Mouse (Mus musculus) liver, embryonic 16.5 days (tissue): ENCODE measurements around the gene Xrra1. TPM values are rescaled to one million over a fixed set of nuclear protein-coding genes. Genes with fewer than 3 reads are reported as not detected.
A peak's percentile ranks its signal among the peaks of the same experiment; 100 is the strongest.

Experiments
- ATAC-seq: fragments of 200-750 bp; cut with Nextera tagmentation; 2 replicates; pipeline ENCODE4 v1.8.0; 2017; ENCODE audit warnings: low read depth, mild to moderate bottlenecking, moderate number of reproducible peaks, moderate library complexity
- H3K27ac ChIP-seq: fragments of 300-500 bp; sonication (generic); 2 replicates; pipeline ENCODE4 v1.5.1; 2014; ENCODE audit warnings: mild to moderate bottlenecking, low read length
- H3K27me3 ChIP-seq: fragments of 300-500 bp; sonication (generic); 2 replicates; pipeline ENCODE4 v1.6.1; 2014; ENCODE audit warnings: low read depth, low read length, mixed read lengths; ENCODE audit not compliant: control insufficient read depth, insufficient read depth
- H3K36me3 ChIP-seq: fragments of 300-500 bp; sonication (generic); 2 replicates; pipeline ENCODE4 v1.6.1; 2014; ENCODE audit warnings: mild to moderate bottlenecking; ENCODE audit not compliant: control insufficient read depth, insufficient read depth
- H3K4me1 ChIP-seq: fragments of 300-500 bp; sonication (generic); 2 replicates; pipeline ENCODE4 v1.6.1; 2014; ENCODE audit warnings: low read depth, low read length, mixed read lengths; ENCODE audit not compliant: control insufficient read depth
- H3K4me2 ChIP-seq: fragments of 300-500 bp; sonication (generic); 2 replicates; pipeline ENCODE4 v1.6.1; 2014; ENCODE audit warnings: low read depth, low read length, mixed read lengths
- H3K4me3 ChIP-seq: fragments of 300-500 bp; sonication (generic); 2 replicates; pipeline ENCODE4 v1.5.1; 2014; ENCODE audit warnings: low read depth, mild to moderate bottlenecking, low read length
- H3K9ac ChIP-seq: fragments of 300-500 bp; sonication (generic); 2 replicates; pipeline ENCODE4 v1.6.1; 2014; ENCODE audit warnings: low read depth, low read length
- H3K9me3 ChIP-seq: fragments of 300-500 bp; sonication (generic); replicated peaks from 2 replicates; pipeline ENCODE4 v1.6.1; 2016; ENCODE audit warnings: low read length; ENCODE audit not compliant: control insufficient read depth
- WGBS: fragments of 180-500 bp; shearing (Covaris S2); extraction: QIAGEN DNeasy Blood & Tissue Kit; methylation state at CpG from one replicate; pipeline ENCODE4 v1.1.7; 2014; ENCODE audit not compliant: insufficient replicate concordance; 5-methylcytosine and 5-hydroxymethylcytosine counted together
- polyA plus RNA-seq: library from polyadenylated mRNA; unstranded; fragments of >200 nt; fragmentation: Nextera tagmentation; extraction: Ambion mirVana; gene quantifications from 2 replicates; pipeline ENCODE4 v1.2.1, GENCODE M21; 2015

Xrra1 gene
- polyA plus RNA-seq, 1 experiment from 2014 or later, result not detected

DNA sequence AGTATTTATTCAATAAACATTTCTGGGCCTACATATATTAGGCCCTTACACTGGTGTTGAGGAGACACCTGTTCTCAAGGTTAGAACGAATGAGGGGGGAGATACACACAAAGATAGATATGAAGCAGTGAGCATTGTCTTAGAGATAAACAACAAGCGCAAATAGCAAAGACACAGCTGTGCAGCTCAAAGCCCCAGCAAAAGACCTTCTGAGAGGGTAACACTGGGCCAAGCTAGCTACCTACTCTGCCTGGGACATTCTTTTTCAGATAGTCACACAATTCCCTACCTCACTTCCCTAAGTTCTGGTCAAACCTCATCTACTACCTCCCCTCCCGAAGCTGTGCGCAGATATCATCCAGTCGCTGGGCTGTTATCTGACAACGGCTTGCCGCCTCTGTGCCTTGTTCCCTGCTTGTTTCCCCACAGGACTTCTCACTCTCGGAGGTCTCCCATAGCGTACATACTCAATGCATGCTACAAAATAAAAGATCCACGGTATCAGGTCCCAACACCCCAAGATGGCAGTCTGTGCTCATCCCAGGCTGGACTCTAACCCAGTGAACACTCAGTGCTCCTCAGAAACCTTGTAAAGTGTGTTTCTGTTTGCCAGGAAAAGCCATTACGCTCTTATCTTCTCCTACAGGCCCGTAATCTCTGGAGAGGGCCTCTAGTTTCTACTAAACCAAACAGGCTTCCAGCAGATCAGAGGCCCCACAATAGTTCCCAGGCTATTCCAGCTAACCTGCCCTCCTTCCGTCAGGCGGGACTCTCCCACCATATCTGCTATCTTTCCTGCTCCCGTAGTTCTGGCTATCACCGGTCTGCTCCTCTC, 34.0 kb upstream of the Xrra1 start:
- Histone ChIP-seq H3K4me3 (peak overlapping the region; percentile 59), H3K9me3 (no peaks in the 10 kb centered on the region)
- peak; percentile 66 for ATAC-seq

DNA sequence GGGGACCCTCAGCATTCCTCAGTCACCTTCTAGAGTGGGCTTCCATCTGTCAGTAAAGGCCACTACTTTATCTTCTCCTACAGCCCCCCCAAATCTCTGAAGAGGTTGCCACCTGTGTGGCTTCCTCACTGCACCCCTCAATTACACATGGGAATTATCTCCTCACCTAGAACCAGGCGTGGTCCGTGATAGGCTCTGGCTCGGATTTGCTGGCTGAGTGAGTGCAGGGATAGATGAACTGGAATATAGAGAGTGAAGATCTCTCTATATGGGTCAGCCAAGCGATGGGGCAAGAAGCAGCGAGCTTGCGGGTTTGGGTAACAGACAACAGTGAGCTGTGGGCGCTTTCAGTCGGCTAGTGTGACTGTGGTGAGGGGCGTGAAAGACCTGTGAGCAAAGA, 33.4 kb upstream of the Xrra1 start:
- ATAC-seq, result peak; percentile 1; the same call in 1 of the 2 replicates
- Histone ChIP-seq H3K27ac (peak overlapping the region; percentile 96), H3K4me1 (peaks cover 50% of the 10 kb centered on the region), H3K36me3 (peaks cover 5% of the 10 kb centered on the region), H3K9me3 (no peaks in the 10 kb centered on the region), H3K4me3 (peak overlapping the region; percentile 59), H3K27me3 (no peaks in the 10 kb centered on the region), H3K4me2 (peak overlapping the region; percentile 77), H3K9ac (peak overlapping the region; percentile 62)
- 55% methylated on average over 9 of the region's 9 CpGs for WGBS

More for the DNA sequence above, 34.0 kb upstream of the Xrra1 start:
- H3K27me3 ChIP-seq, result no peaks in the 10 kb centered on the region
- peaks cover 5% of the 10 kb centered on the region for H3K36me3 ChIP-seq
- WGBS, result 18% methylated on average over 16 of the region's 16 CpGs
- peak overlapping the region; percentile 77 for H3K4me2 ChIP-seq
- peaks cover 50% of the 10 kb centered on the region for H3K4me1 ChIP-seq
- peak overlapping the region; percentile 96 for H3K27ac ChIP-seq
- peak overlapping the region; percentile 62 for H3K9ac ChIP-seq

DNA sequence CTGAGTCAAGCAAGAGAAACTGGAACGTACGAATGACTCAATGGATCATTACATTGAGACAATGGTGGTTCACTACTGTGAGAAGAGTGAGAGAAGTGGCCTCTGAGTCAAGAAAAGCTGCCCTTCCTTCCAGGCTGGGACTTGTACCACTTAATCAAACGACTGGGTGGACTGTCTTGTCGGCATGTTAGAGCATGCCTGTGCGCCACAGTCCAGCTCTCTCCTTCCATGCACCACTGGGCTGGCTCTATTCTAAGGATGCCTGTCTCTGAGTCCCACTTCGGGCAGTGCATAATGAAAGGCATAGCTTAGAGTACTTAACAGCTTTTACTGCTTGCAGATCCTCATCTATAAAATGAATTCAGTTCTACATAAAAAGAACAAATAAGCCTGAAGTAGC, 32.8 kb upstream of the Xrra1 start:
- H3K27ac ChIP-seq, result peak overlapping the region; percentile 96; the same call in 1 of the 2 replicates
- H3K27me3 ChIP-seq, result no peaks in the 10 kb centered on the region
- H3K4me3 ChIP-seq, result peak overlapping the region; percentile 59
- WGBS, result 63% methylated on average over 6 of the region's 6 CpGs
- H3K4me2 ChIP-seq, result peak overlapping the region; percentile 77
- H3K9ac ChIP-seq, result peak overlapping the region; percentile 29; the same call in 1 of the 2 replicates
- peaks cover 5% of the 10 kb centered on the region for H3K36me3 ChIP-seq
- ATAC-seq, result no peak
- H3K9me3 ChIP-seq, result no peaks in the 10 kb centered on the region
- peaks cover 50% of the 10 kb centered on the region for H3K4me1 ChIP-seq

- H3K4me1 ChIP-seq, result peaks cover 33% of the 10 kb centered on the region
- H3K27ac ChIP-seq, result peak within 1 kb of the TSS; percentile 90
- peak; percentile 92 for ATAC-seq
- H3K9me3 ChIP-seq, result no peaks in the 10 kb centered on the region
- H3K4me3 ChIP-seq, result peak within 1 kb of the TSS; percentile 78
- peak within 1 kb of the TSS; percentile 81 for H3K9ac ChIP-seq
- H3K27me3 ChIP-seq, result no peaks in the 10 kb centered on the region
- 0% methylated on average over 26 of the region's 26 CpGs for WGBS
- peak within 1 kb of the TSS; percentile 58 for H3K4me2 ChIP-seq
- peaks cover 1% of the 10 kb centered on the region; the same call in 1 of the 2 replicates for H3K36me3 ChIP-seq
These were observed 30.8 kb upstream of the Xrra1 start, which contains the start of gene Neu3 for GRCm38 (mm10) chr7:99828083-99828570. Gene Neu3 (minus strand): TSS chr7:99828417.

DNA sequence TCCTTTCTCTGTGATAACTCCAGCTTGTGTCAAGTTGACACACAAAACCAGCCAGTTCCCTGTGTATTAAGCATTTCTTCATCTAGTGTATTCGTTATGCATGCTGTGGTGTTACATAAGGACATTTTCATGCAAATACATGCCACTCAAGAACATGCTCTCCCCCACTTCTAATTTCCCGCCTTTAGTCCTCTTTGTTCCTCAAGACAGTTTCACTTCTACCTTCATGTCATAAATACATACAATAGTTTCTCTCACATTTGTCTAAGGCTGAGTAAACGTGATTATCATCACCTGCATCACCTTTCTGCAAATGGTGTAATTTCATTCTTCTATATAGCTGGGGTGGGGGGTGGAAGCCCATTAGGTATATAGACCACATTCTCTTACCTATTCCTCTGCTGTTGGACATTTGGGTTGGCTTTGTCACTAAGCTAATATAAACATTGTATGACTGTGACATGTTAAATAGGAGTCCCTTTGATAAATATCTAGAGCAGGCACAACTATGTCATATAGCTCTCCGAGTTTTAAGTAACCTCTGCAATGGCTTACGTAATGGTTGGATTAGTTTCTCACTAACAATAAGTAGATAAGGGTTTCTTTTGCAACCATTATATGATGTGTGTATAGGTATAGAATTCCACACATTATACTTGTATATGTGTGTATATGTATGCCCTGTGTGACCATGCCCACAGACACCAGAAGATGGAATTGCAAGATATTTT, 25.6 kb upstream of the Xrra1 start:
- H3K4me1 ChIP-seq, result peaks cover 8% of the 10 kb centered on the region
- no peak overlapping the region for H3K4me2 ChIP-seq
- H3K4me3 ChIP-seq, result no peak overlapping the region
- H3K27me3 ChIP-seq, result no peaks in the 10 kb centered on the region
- H3K27ac ChIP-seq, result no peak overlapping the region
- H3K36me3 ChIP-seq, result peaks cover 3% of the 10 kb centered on the region
- no peaks in the 10 kb centered on the region for H3K9me3 ChIP-seq
- WGBS, result 65% methylated on average over 5 of the region's 5 CpGs
- no peak overlapping the region for H3K9ac ChIP-seq
- ATAC-seq, result no peak

GRCm38 (mm10) chr7:99833846-99834222, 25.1 kb upstream of the Xrra1 start:
- no peak for ATAC-seq
- 74% methylated on average over 2 of the region's 2 CpGs for WGBS

DNA sequence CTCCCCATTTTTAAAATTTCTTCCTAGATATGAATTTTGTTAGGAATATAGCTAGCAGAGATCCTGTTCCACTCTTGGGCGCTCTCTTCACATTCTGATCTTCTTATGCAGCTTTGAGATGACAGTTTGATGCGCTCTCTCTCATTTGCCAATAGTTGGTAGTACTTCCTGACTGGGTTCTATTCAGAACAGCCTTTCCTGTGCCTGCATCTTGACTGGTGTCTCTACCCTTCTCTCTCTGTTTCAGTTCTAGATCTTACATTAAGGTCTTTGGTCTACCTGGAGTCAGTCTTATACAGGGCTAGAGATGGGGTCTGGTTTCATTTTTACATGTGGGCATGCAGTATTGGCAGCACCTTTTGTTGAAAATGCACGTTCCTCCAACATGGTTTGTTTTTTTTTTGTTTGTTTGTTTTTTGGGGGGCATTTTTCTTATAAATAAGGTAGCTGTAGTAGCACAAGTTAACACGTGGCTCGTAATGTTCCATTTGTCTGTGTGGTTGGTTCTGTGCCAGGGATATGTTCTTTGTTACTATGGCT, 24.5 kb upstream of the Xrra1 start:
- ATAC-seq, result no peak
- no peak overlapping the region for H3K4me3 ChIP-seq
- peaks cover 11% of the 10 kb centered on the region for H3K36me3 ChIP-seq
- no peak overlapping the region for H3K4me2 ChIP-seq
- WGBS, result 78% methylated on average over 5 of the region's 5 CpGs
- peaks cover 6% of the 10 kb centered on the region for H3K4me1 ChIP-seq
- H3K27me3 ChIP-seq, result no peaks in the 10 kb centered on the region
- H3K27ac ChIP-seq, result no peak overlapping the region
- H3K9ac ChIP-seq, result no peak overlapping the region
- H3K9me3 ChIP-seq, result no peaks in the 10 kb centered on the region

More at GRCm38 (mm10) chr7:99833846-99834222, 25.1 kb upstream of the Xrra1 start:
- H3K27me3 ChIP-seq, result no peaks in the 10 kb centered on the region
- no peak overlapping the region for H3K27ac ChIP-seq
- H3K36me3 ChIP-seq, result peaks cover 7% of the 10 kb centered on the region
- peaks cover 6% of the 10 kb centered on the region for H3K4me1 ChIP-seq
- no peak overlapping the region for H3K9ac ChIP-seq
- no peak overlapping the region for H3K4me2 ChIP-seq
- H3K9me3 ChIP-seq, result no peaks in the 10 kb centered on the region
- no peak overlapping the region for H3K4me3 ChIP-seq

GRCm38 (mm10) chr7:99836781-99837180, 22.1 kb upstream of the Xrra1 start:
- H3K36me3 ChIP-seq, result peaks cover 21% of the 10 kb centered on the region

More at GRCm38 (mm10) chr7:99836781-99837180, 22.1 kb upstream of the Xrra1 start:
- H3K4me3 ChIP-seq, result no peak overlapping the region
- WGBS, result 57% methylated on average over 4 of the region's 4 CpGs
- no peak overlapping the region for H3K4me2 ChIP-seq
- no peaks in the 10 kb centered on the region for H3K27me3 ChIP-seq
- ATAC-seq, result no peak
- no peaks in the 10 kb centered on the region for H3K9me3 ChIP-seq
- no peak overlapping the region for H3K27ac ChIP-seq
- H3K9ac ChIP-seq, result no peak overlapping the region
- H3K4me1 ChIP-seq, result peaks cover 8% of the 10 kb centered on the region
